Mouse (Mus musculus) heart, embryonic 12.5 days (tissue): Measurements from ENCODE around the gene Anapc1. TPM values are rescaled to one million over a fixed set of nuclear protein-coding genes. Genes with fewer than 3 reads are reported as not detected.

Source experiments
- ATAC-seq: fragments of 200-750 bp; cut with Nextera tagmentation; 2 replicates; pipeline ENCODE4 v1.8.0; 2017; ENCODE audit warnings: moderate TSS enrichment, moderate library complexity; ENCODE audit not compliant: insufficient number of reproducible peaks, low FRiP score
- H3K27ac ChIP-seq: fragments of 300-500 bp; sonication (generic); 2 replicates; pipeline ENCODE4 v1.5.1; 2016; ENCODE audit warnings: mild to moderate bottlenecking, moderate library complexity; ENCODE audit not compliant: poor library complexity, severe bottlenecking
- H3K27me3 ChIP-seq: fragments of 300-500 bp; sonication (generic); replicated peaks from 2 replicates; pipeline ENCODE4 v1.6.1; 2016; ENCODE audit warnings: mild to moderate bottlenecking, moderate library complexity
- H3K36me3 ChIP-seq: fragments of 300-500 bp; sonication (generic); 2 replicates; pipeline ENCODE4 v1.6.1; 2016; ENCODE audit warnings: mild to moderate bottlenecking, moderate library complexity
- H3K4me1 ChIP-seq: fragments of 300-500 bp; sonication (generic); replicated peaks from 2 replicates; pipeline ENCODE4 v1.6.1; 2016; ENCODE audit warnings: mild to moderate bottlenecking
- H3K4me2 ChIP-seq: fragments of 300-500 bp; sonication (generic); 2 replicates; pipeline ENCODE4 v1.6.1; 2016; ENCODE audit warnings: mild to moderate bottlenecking, moderate library complexity
- H3K4me3 ChIP-seq: fragments of 300-500 bp; sonication (generic); 2 replicates; pipeline ENCODE4 v1.5.1; 2016; ENCODE audit warnings: mild to moderate bottlenecking
- H3K9ac ChIP-seq: fragments of 300-500 bp; sonication (generic); 2 replicates; pipeline ENCODE4 v1.6.1; 2016; ENCODE audit warnings: mild to moderate bottlenecking, moderate library complexity
- H3K9me3 ChIP-seq: fragments of 300-500 bp; sonication (generic); replicated peaks from 2 replicates; pipeline ENCODE4 v1.6.1; 2016; ENCODE audit warnings: mild to moderate bottlenecking, moderate library complexity
- WGBS: fragments of 180-500 bp; shearing (Covaris S2); methylation state at CpG from one replicate; pipeline ENCODE4 v1.1.7; 2016; 5-methylcytosine and 5-hydroxymethylcytosine counted together
- polyA plus RNA-seq: library from polyadenylated mRNA; unstranded; fragments of >200 nt; fragmentation: Nextera tagmentation; extraction: Ambion mirVana; gene quantifications from 2 replicates; pipeline ENCODE4 v1.2.1, GENCODE M21; 2016

Anapc1 gene
- polyA plus RNA-seq: 58.9 and 63.6 TPM in 2 replicates

DNA sequence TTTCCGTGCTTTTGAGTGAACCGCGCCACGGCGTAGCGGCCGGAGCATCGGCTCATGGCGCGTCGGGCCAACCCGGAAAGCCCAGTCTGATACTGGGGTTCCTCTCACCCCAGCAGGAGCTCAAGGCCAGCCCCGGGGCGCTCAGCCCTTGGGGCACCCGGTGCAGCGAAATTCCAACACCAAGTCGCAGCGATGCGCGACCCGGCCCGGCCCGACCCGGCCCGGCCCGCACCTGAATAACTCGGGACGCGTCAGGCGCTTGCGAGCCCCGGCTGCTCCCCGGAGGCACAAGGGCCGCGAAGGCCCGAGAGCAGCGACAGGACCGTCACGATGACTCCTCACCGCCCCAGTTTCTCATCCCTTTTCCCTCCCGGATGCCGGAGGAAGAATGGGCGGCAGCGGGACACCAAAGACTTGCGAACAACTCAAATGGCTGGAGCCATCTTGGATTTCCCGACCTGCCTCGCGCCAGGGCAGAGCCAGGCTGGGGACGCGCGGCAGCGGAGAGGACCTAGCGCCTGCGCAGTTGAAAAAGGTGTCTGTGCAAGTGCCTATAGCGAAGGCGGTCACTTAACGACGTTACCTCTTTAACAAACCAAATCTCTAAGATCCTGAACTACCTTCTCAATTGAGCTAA is at the start of gene Anapc1:
Anapc1 (minus strand) TSS at position 471 of the 637 bp plus-strand sequence.
- ATAC-seq: peak; percentile 92
- peaks cover 7% of the 10 kb centered on the region for H3K4me1 ChIP-seq
- peak within 1 kb of the TSS; percentile 99 for H3K9ac ChIP-seq
- WGBS: under 1% methylated on average over 58 of the region's 58 CpGs
- peak within 1 kb of the TSS; percentile 96 for H3K4me3 ChIP-seq
- peak within 1 kb of the TSS; percentile 87 for H3K27ac ChIP-seq
- H3K36me3 ChIP-seq: peaks cover 22% of the 10 kb centered on the region
- no peaks in the 10 kb centered on the region for H3K9me3 ChIP-seq
- H3K4me2 ChIP-seq: peak within 1 kb of the TSS; percentile 62
- no peaks in the 10 kb centered on the region for H3K27me3 ChIP-seq

DNA sequence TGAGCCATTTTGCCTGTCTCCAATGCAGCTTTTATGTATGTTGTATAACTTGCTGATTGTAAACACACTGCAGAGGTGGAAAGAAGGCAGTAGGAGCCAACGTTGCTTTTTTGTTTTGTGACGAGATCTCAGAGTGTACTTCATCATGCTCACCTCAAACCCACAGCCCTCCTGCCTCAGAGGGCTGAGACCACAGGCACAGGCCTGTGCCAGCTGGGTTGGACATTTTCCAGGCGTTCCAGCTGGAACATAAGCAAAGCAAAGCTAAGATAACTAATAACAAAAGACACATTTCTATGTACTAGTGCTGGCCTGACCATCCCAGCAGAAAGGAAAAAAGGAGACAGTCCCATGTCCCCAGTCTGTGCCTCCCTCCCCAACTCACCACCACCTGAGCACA is 47.9 kb upstream of the Anapc1 start:
- ATAC-seq: no peak
- Histone ChIP-seq H3K9me3 (no peaks in the 10 kb centered on the region), H3K4me2 (no peak overlapping the region), H3K4me1 (peaks cover 8% of the 10 kb centered on the region), H3K27me3 (no peaks in the 10 kb centered on the region), H3K27ac (no peak overlapping the region; the same call in 1 of the 2 replicates), H3K4me3 (no peak overlapping the region), H3K36me3 (peaks cover 18% of the 10 kb centered on the region), H3K9ac (no peak overlapping the region)
- 45% methylated on average over 3 of the region's 3 CpGs for WGBS

DNA sequence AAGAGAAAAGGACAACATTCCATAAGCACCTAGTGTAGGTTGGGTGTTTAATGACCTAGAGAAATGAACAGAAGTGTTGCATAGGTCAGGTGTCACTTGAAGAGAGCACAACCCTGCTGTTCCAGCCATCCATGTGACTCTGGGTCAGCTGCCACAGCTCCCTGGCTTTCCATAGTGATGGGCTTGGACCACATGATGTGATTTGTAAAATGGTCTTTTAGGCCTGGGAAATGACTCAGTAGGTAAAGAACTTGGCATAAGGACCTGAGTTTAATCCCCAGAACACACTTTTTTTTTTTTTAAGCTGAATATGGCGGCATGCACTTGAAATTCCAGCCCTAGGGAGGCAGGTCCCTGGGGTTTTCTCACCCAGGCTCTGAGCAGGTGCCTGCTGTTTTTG is 44.8 kb upstream of the Anapc1 start:
- no peaks in the 10 kb centered on the region for H3K27me3 ChIP-seq
- H3K4me2 ChIP-seq: no peak overlapping the region
- WGBS: 86% methylated on average over 1 of the region's 1 CpGs
- no peak overlapping the region for H3K27ac ChIP-seq
- H3K9ac ChIP-seq: no peak overlapping the region
- ATAC-seq: no peak
- no peak overlapping the region for H3K4me3 ChIP-seq
- no peaks in the 10 kb centered on the region for H3K9me3 ChIP-seq
- H3K4me1 ChIP-seq: peaks cover 19% of the 10 kb centered on the region
- peaks cover 7% of the 10 kb centered on the region; the same call in 1 of the 2 replicates for H3K36me3 ChIP-seq

DNA sequence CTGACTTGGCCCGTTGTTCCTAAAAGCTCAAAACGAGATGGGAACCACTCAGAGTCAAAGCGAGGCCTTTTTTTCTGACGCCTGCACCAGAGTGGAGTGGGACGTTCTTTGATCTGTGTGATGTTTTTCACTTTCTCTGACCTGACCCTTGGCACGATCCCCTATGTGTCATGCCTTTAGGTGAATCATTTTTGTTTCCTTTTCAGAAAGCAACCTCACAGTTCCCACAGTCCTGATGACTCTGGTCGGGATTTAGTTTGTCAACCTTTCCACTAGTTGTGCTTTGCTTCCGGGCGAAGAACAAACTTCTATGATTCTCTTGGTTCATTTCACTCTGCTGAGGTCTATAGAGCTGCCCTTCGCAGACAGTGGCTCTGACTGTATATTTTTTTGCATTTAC is 44.3 kb upstream of the Anapc1 start:
- no peak overlapping the region for H3K9ac ChIP-seq
- no peak for ATAC-seq
- 77% methylated on average over 10 of the region's 10 CpGs for WGBS
- no peak overlapping the region for H3K27ac ChIP-seq
- H3K4me3 ChIP-seq: no peak overlapping the region
- H3K4me1 ChIP-seq: peaks cover 23% of the 10 kb centered on the region
- H3K27me3 ChIP-seq: no peaks in the 10 kb centered on the region
- no peak overlapping the region for H3K4me2 ChIP-seq
- no peaks in the 10 kb centered on the region for H3K9me3 ChIP-seq
- peaks cover 7% of the 10 kb centered on the region; the same call in 1 of the 2 replicates for H3K36me3 ChIP-seq

DNA sequence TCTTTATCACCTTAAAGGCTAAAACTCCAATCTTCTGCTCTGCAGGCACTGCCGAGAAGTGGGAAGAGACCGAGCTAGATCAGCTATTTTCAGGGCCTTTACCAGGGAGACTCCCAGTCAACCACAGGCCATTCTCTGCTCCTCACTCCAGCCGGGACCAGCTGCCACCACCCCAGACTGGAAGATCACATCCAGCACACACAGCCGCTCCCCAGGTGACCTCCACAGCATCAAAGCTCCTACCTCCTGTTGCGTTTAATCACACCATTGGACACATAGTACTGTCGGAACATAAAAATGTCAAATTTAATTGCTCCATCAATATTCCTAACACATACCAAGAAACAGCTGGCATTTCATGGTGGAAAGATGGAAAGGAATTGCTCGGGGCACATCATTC is 42.0 kb upstream of the Anapc1 start:
- Histone ChIP-seq H3K27me3 (no peaks in the 10 kb centered on the region), H3K27ac (no peak overlapping the region), H3K4me1 (peaks cover 18% of the 10 kb centered on the region), H3K4me3 (no peak overlapping the region), H3K36me3 (peaks cover 7% of the 10 kb centered on the region; the same call in 1 of the 2 replicates), H3K4me2 (no peak overlapping the region), H3K9ac (no peak overlapping the region), H3K9me3 (no peaks in the 10 kb centered on the region)
- ATAC-seq: no peak
- 72% methylated on average over 7 of the region's 7 CpGs for WGBS

DNA sequence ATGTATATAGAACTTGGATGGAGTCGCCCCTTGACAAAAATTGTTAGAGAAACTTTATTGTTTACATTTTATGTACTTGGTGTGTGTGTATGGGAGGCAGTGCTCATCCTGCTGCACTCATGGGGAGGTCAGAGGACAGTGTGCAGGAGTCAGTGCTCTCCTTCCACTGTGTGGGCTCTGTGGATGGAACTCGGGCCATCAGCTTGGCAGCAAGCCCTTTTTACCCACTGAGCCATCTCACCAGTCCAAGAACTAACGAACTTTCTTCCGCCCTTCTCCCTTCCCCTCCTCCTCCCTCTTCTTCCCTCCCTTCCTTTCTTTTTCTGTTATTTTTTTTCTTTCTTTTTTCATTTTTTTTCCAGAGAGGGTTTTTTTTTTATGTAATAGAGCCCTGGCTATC is 40.9 kb upstream of the Anapc1 start:
- Histone ChIP-seq H3K9ac (no peak overlapping the region), H3K4me1 (peaks cover 18% of the 10 kb centered on the region), H3K27me3 (no peaks in the 10 kb centered on the region), H3K4me3 (no peak overlapping the region), H3K27ac (peak overlapping the region; percentile 80), H3K36me3 (peaks cover 7% of the 10 kb centered on the region; the same call in 1 of the 2 replicates), H3K9me3 (no peaks in the 10 kb centered on the region), H3K4me2 (peak overlapping the region; percentile 38)
- ATAC-seq: no peak
- 69% methylated on average over 4 of the region's 4 CpGs for WGBS

DNA sequence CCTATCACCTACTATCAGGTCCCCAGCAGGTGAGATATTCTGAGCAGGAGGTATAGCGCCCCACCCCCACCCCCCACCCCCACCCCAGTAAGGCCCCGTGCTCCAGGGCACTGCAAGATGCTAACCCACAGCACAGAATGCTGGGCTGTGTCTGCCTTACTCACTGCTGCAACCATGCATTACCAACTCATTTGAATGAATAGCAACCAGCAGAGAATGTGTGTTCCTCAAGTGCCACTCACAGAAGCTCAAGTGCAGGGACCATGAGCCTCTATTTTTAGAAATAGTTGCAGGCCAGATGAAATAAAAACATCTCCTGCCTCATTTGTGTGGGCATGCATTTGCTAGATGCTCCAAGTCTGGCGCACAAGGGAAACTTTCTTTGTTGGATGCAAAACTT is 40.4 kb upstream of the Anapc1 start:
- WGBS: 31% methylated on average over 3 of the region's 3 CpGs
- H3K9ac ChIP-seq: no peak overlapping the region
- ATAC-seq: peak; percentile 48; the same call in 1 of the 2 replicates
- no peak overlapping the region for H3K4me3 ChIP-seq
- H3K9me3 ChIP-seq: no peaks in the 10 kb centered on the region
- peak overlapping the region; percentile 38 for H3K4me2 ChIP-seq
- peaks cover 18% of the 10 kb centered on the region for H3K4me1 ChIP-seq
- peaks cover 7% of the 10 kb centered on the region; the same call in 1 of the 2 replicates for H3K36me3 ChIP-seq
- peak overlapping the region; percentile 80 for H3K27ac ChIP-seq
- no peaks in the 10 kb centered on the region for H3K27me3 ChIP-seq

DNA sequence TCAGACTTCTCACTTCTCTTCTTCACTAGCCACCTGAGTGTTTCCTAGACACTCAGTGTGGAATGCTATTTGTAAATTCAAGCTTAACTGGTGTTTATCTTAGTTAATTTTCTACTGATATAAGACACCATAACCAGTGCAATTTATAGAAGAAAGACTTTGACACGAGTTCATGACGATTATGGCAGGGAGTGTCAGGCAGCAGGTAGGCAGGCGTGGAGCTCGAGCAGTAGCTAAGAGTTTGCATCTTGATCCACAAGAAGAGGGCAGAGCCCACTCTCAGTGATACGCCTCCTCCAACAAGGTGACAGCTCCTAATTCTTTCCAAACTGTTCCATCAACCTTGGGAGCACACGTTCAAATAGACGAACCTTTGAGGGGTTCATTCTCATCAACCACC is 39.4 kb upstream of the Anapc1 start:
- Histone ChIP-seq H3K27ac (peak overlapping the region; percentile 80), H3K27me3 (no peaks in the 10 kb centered on the region), H3K9me3 (no peaks in the 10 kb centered on the region), H3K4me3 (no peak overlapping the region), H3K36me3 (peaks cover 7% of the 10 kb centered on the region; the same call in 1 of the 2 replicates), H3K9ac (no peak overlapping the region), H3K4me2 (no peak overlapping the region), H3K4me1 (peaks cover 18% of the 10 kb centered on the region)
- 69% methylated on average over 7 of the region's 7 CpGs for WGBS
- no peak for ATAC-seq

DNA sequence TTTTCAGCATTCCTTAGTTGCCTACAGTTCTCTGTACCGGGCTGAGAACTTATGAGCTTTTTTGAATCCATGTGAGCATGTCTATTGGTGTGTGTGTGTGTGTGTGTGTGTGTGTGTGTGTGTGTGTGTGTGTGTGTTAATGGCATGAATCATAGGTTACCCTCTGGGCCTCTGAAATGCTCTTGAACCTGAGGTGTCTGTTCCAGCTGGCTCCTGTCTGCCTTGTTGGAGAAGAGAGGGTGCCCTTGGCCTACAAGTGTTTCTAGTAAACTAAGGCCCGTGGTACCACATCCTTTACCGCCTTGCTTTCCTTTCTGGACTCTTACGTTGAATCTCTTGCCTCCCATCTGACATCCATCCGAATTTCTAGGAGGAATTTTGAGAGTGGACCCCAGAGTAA is 38.9 kb upstream of the Anapc1 start:
- no peak overlapping the region for H3K4me2 ChIP-seq
- WGBS: 78% methylated on average over 5 of the region's 5 CpGs
- no peak overlapping the region for H3K27ac ChIP-seq
- peaks cover 18% of the 10 kb centered on the region for H3K4me1 ChIP-seq
- H3K9me3 ChIP-seq: 0 out of 2 replicates have a peak, but pooled peaks cover 2% of the 10 kb centered on the region
- H3K9ac ChIP-seq: no peak overlapping the region
- ATAC-seq: no peak
- H3K36me3 ChIP-seq: peaks cover 7% of the 10 kb centered on the region; the same call in 1 of the 2 replicates
- H3K27me3 ChIP-seq: no peaks in the 10 kb centered on the region
- H3K4me3 ChIP-seq: no peak overlapping the region

DNA sequence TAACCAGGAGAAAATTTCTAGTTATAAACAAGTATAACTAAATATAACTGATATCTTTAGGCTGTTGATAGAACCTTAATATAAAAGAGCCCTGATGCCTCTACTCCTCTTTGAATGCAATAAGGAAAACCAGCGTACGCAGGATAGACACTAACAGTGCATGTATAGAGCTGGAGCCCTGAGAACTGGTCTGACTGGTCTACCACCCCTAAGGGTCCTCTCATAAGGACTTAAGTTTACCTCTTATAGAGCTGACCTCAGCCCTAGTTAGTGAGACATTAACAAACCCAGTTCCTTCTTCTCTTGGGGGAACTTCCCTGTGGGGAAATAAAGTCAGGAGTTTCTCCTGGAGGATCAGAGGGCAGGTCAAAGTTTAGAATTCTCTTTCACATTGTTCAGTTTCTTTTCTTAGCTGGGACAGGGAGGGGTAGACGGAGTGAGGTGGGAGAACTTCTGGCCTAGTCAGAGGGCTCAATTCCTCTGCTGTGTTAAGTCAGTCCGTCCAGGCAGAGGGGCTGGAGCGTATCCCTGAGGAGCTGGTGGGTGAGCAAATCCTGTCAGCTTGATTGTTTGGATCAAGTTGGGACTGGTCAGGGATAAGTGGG is 35.0 kb upstream of the Anapc1 start:
- Histone ChIP-seq H3K9ac (no peak overlapping the region), H3K9me3 (0 out of 2 replicates have a peak, but pooled peaks cover 2% of the 10 kb centered on the region), H3K4me1 (peaks cover 13% of the 10 kb centered on the region), H3K27me3 (no peaks in the 10 kb centered on the region), H3K4me2 (no peak overlapping the region), H3K36me3 (no peaks in the 10 kb centered on the region; the same call in 1 of the 2 replicates), H3K4me3 (no peak overlapping the region), H3K27ac (no peak overlapping the region)
- WGBS: 85% methylated on average over 5 of the region's 5 CpGs
- ATAC-seq: no peak

DNA sequence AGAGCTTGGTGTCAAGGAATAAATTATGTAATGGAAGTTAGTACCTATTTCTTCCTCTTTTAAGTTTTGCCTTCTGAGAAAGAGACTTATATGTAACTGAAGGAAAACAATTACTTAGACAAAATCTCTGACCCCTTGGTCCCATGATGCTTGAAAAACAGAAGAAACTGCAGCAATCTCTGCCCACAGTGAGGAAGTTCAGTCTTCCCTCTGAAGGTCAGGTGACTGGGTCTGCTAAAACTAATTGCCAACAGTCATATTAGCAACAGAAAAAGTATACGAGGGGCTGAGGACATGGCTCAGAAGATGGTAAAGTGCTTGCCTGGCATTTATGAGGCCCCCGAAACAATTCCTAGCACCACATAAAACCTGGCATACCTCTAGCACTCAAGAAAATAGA is 32.2 kb upstream of the Anapc1 start:
- Histone ChIP-seq H3K4me3 (no peak overlapping the region), H3K4me2 (no peak overlapping the region), H3K9me3 (0 out of 2 replicates have a peak, but pooled peaks cover 2% of the 10 kb centered on the region), H3K27me3 (no peaks in the 10 kb centered on the region), H3K36me3 (no peaks in the 10 kb centered on the region; the same call in 1 of the 2 replicates), H3K4me1 (peaks cover 17% of the 10 kb centered on the region), H3K27ac (no peak overlapping the region), H3K9ac (no peak overlapping the region)
- no peak for ATAC-seq
- WGBS: 79% methylated on average over 2 of the region's 2 CpGs
